Mouse (Mus musculus): Measurements from ENCODE around the gene Slc35g3. TPM values are rescaled to one million over a fixed set of nuclear protein-coding genes. Genes with fewer than 3 reads are reported as not detected.

Slc35g3 gene
- total RNA-seq (2023): not detected

GRCm38 (mm10) chr11:69761868-69762267 is at the start of gene Slc35g3:
TSS of gene Slc35g3 (minus strand) at chr11:69761968.

GRCm38 (mm10) chr11:69804972-69805909 is 43.5 kb upstream of the Slc35g3 start, which contains the start of gene Tmem102:
TSS of gene Tmem102 (minus strand) at chr11:69805624.

GRCm38 (mm10) chr11:69801379-69801977 is 39.7 kb upstream of the Slc35g3 start, which contains the start of gene Fgf11:
TSS of gene Fgf11 (minus strand) at chr11:69801857.

GRCm38 (mm10) chr11:69795168-69795982 is 33.6 kb upstream of the Slc35g3 start, which contains the start of gene Chrnb1:
TSS of gene Chrnb1 (minus strand) at chr11:69795943.

GRCm38 (mm10) chr11:69765221-69766125 is 3.7 kb upstream of the Slc35g3 start, which contains the start of gene Zbtb4:
TSS of gene Zbtb4 (plus strand) at chr11:69765912.

GRCm38 (mm10) chr11:69758478-69758970 is 3.2 kb downstream of the Slc35g3 start, which contains the start of gene Polr2a:
TSS of gene Polr2a (minus strand) at chr11:69758637.

Other genes with a start within 250 kb of the Slc35g3 start
- gene Dnah2, start 212.9 kb downstream of the Slc35g3 start, total RNA-seq (2023): 0.59 TPM
- 0.23 TPM for gene Efnb3, start 201.8 kb downstream of the Slc35g3 start, total RNA-seq (2023)
- gene Wrap53, start 181.7 kb downstream of the Slc35g3 start, total RNA-seq (2023): 7.5 TPM
- gene Trp53, start 181.6 kb downstream of the Slc35g3 start, total RNA-seq (2023): 112 TPM
- gene Atp1b2, start 156.0 kb downstream of the Slc35g3 start, total RNA-seq (2023): 0.91 TPM
- gene Shbg, start 144.1 kb downstream of the Slc35g3 start, total RNA-seq (2023): not detected
- not detected for gene Sat2, start 139.9 kb downstream of the Slc35g3 start, total RNA-seq (2023)
- 64.1 TPM for gene Fxr2, start 129.0 kb downstream of the Slc35g3 start, total RNA-seq (2023)
- gene Sox15, start 106.7 kb downstream of the Slc35g3 start, total RNA-seq (2023): 0.70 TPM
- 70.5 TPM for gene Mpdu1, start 99.3 kb downstream of the Slc35g3 start, total RNA-seq (2023)
- gene Cd68, start 95.8 kb downstream of the Slc35g3 start, total RNA-seq (2023): 9.1 TPM
- 715 TPM for gene Eif4a1, start 89.5 kb downstream of the Slc35g3 start, total RNA-seq (2023)
- gene Senp3, start 79.9 kb downstream of the Slc35g3 start, total RNA-seq (2023): 110 TPM
- not detected for gene Tnfsf13, start 76.2 kb downstream of the Slc35g3 start, total RNA-seq (2023)
- gene Tnfsf12, start 66.1 kb downstream of the Slc35g3 start, total RNA-seq (2023): 0.76 TPM
- gene Tnfsfm13, start 65.9 kb downstream of the Slc35g3 start, total RNA-seq (2023): not detected
- gene Polr2a, start 3.3 kb downstream of the Slc35g3 start, total RNA-seq (2023): 169 TPM
- gene Zbtb4, start 3.9 kb upstream of the Slc35g3 start, total RNA-seq (2023): 52.5 TPM
- 1.9 TPM for gene Chrnb1, start 34.0 kb upstream of the Slc35g3 start, total RNA-seq (2023)
- not detected for gene Fgf11, start 39.9 kb upstream of the Slc35g3 start, total RNA-seq (2023)
- gene Tmem102, start 43.7 kb upstream of the Slc35g3 start, total RNA-seq (2023): not detected
- gene Gm39566, start 53.3 kb upstream of the Slc35g3 start, total RNA-seq (2023): not detected
- not detected for gene Spem2, start 56.5 kb upstream of the Slc35g3 start, total RNA-seq (2023)
- gene Spem1, start 60.2 kb upstream of the Slc35g3 start, total RNA-seq (2023): not detected
- gene Nlgn2, start 75.8 kb upstream of the Slc35g3 start, total RNA-seq (2023): 2.8 TPM
- gene Tmem256, start 76.5 kb upstream of the Slc35g3 start, total RNA-seq (2023): 14.5 TPM
- 10.6 TPM for gene Plscr3, start 84.4 kb upstream of the Slc35g3 start, total RNA-seq (2023)
- gene Tnk1, start 96.8 kb upstream of the Slc35g3 start, total RNA-seq (2023): not detected
- gene Tmem95, start 116.0 kb upstream of the Slc35g3 start, total RNA-seq (2023): not detected
- gene Kctd11, start 119.4 kb upstream of the Slc35g3 start, total RNA-seq (2023): 1.00 TPM
- gene Acap1, start 133.6 kb upstream of the Slc35g3 start, total RNA-seq (2023): 384 TPM
- gene 2810408A11Rik, start 139.0 kb upstream of the Slc35g3 start, total RNA-seq (2023): 1.1 TPM
- gene Neurl4, start 139.1 kb upstream of the Slc35g3 start, total RNA-seq (2023): 46.9 TPM
- 146 TPM for gene Gps2, start 151.9 kb upstream of the Slc35g3 start, total RNA-seq (2023)
- gene Eif5a, start 160.0 kb upstream of the Slc35g3 start, total RNA-seq (2023): 275 TPM
- gene Ybx2, start 173.8 kb upstream of the Slc35g3 start, total RNA-seq (2023): not detected
- 0.62 TPM for gene Slc2a4, start 186.2 kb upstream of the Slc35g3 start, total RNA-seq (2023)
- gene Cldn7, start 202.8 kb upstream of the Slc35g3 start, total RNA-seq (2023): not detected
- gene Ctdnep1, start 219.2 kb upstream of the Slc35g3 start, total RNA-seq (2023): 69.6 TPM
- gene Elp5, start 220.5 kb upstream of the Slc35g3 start, total RNA-seq (2023): 35.0 TPM
- 187 TPM for gene Gabarap, start 229.2 kb upstream of the Slc35g3 start, total RNA-seq (2023)
- 50.0 TPM for gene Phf23, start 233.8 kb upstream of the Slc35g3 start, total RNA-seq (2023)
- 26.9 TPM for gene Dvl2, start 238.6 kb upstream of the Slc35g3 start, total RNA-seq (2023)